Mouse (Mus musculus) kidney, embryonic 14.5 days (tissue): Measurements from ENCODE around the gene Atp6v1g2. TPM values are rescaled to one million over a fixed set of nuclear protein-coding genes. Genes with fewer than 3 reads are reported as not detected.

Experiments
- ATAC-seq: fragments of 200-750 bp; cut with Nextera tagmentation; 2 replicates; pipeline ENCODE4 v1.8.0; 2017; ENCODE audit warnings: moderate number of reproducible peaks, mild to moderate bottlenecking, moderate TSS enrichment, moderate library complexity; ENCODE audit not compliant: low FRiP score, low TSS enrichment
- H3K27ac ChIP-seq: fragments of 300-500 bp; sonication (generic); 2 replicates; pipeline ENCODE4 v1.5.1; 2014; ENCODE audit warnings: low read depth, mild to moderate bottlenecking, low read length, moderate library complexity, mixed read lengths
- H3K27me3 ChIP-seq: fragments of 300-500 bp; sonication (generic); 2 replicates; pipeline ENCODE4 v1.6.1; 2014; ENCODE audit warnings: mild to moderate bottlenecking, low read length; ENCODE audit not compliant: control insufficient read depth, insufficient read depth
- H3K36me3 ChIP-seq: fragments of 300-500 bp; sonication (generic); 2 replicates; pipeline ENCODE4 v1.6.1; 2014; ENCODE audit warnings: low read length, mixed read lengths; ENCODE audit not compliant: control insufficient read depth, insufficient read depth
- H3K4me1 ChIP-seq: fragments of 300-500 bp; sonication (generic); 2 replicates; pipeline ENCODE4 v1.6.1; 2014; ENCODE audit warnings: low read length, mixed read lengths; ENCODE audit not compliant: control insufficient read depth, insufficient read depth
- H3K4me2 ChIP-seq: fragments of 300-500 bp; sonication (generic); replicated peaks from 2 replicates; pipeline ENCODE4 v1.6.1; 2014; ENCODE audit warnings: low read depth, mild to moderate bottlenecking, low read length
- H3K4me3 ChIP-seq: fragments of 300-500 bp; sonication (generic); 2 replicates; pipeline ENCODE4 v1.5.1; 2014; ENCODE audit warnings: mild to moderate bottlenecking, low read length
- H3K9ac ChIP-seq: fragments of 300-500 bp; sonication (generic); 2 replicates; pipeline ENCODE4 v1.6.1; 2014; ENCODE audit warnings: low read depth, mild to moderate bottlenecking, low read length, moderate library complexity
- H3K9me3 ChIP-seq: fragments of 300-500 bp; sonication (generic); 2 replicates; pipeline ENCODE4 v1.6.1; 2016; ENCODE audit warnings: low read length; ENCODE audit not compliant: control insufficient read depth
- WGBS: fragments of 180-500 bp; shearing (Covaris S2); extraction: QIAGEN DNeasy Blood & Tissue Kit; methylation state at CpG from one replicate; pipeline ENCODE4 v1.1.7; 2014; 5-methylcytosine and 5-hydroxymethylcytosine counted together
- polyA plus RNA-seq: library from polyadenylated mRNA; unstranded; fragments of >200 nt; fragmentation: Nextera tagmentation; extraction: Ambion mirVana; gene quantifications from 2 replicates; pipeline ENCODE4 v1.2.1, GENCODE M21; 2014

The Atp6v1g2 gene
- polyA plus RNA-seq, 1 experiment from 2014 or later, result 6.4 TPM

GRCm38 (mm10) chr17:35218516-35219193, 14.8 kb upstream of the Atp6v1g2 start:
- no peak overlapping the region for H3K4me3 ChIP-seq
- ATAC-seq, result no peak
- no peaks in the 10 kb centered on the region for H3K9me3 ChIP-seq
- 79% methylated on average over 18 of the region's 18 CpGs for WGBS
- peaks cover 25% of the 10 kb centered on the region for H3K36me3 ChIP-seq
- H3K4me1 ChIP-seq, result no peaks in the 10 kb centered on the region; the same call in 1 of the 2 replicates
- peak overlapping the region; percentile 15; the same call in 1 of the 2 replicates for H3K27ac ChIP-seq
- no peak overlapping the region for H3K4me2 ChIP-seq
- no peaks in the 10 kb centered on the region for H3K27me3 ChIP-seq
- H3K9ac ChIP-seq, result no peak overlapping the region

GRCm38 (mm10) chr17:35219601-35220041, 13.8 kb upstream of the Atp6v1g2 start:
- H3K36me3 ChIP-seq, result peaks cover 25% of the 10 kb centered on the region
- no peak for ATAC-seq

GRCm38 (mm10) chr17:35220156-35220952, 13.1 kb upstream of the Atp6v1g2 start, which contains the start of gene Gm16181:
Gm16181 (plus strand) TSS chr17:35220834.
- H3K27me3 ChIP-seq, result no peaks in the 10 kb centered on the region
- peaks cover 25% of the 10 kb centered on the region for H3K36me3 ChIP-seq
- no peaks in the 10 kb centered on the region for H3K9me3 ChIP-seq
- 72% methylated on average over 28 of the region's 28 CpGs for WGBS
- ATAC-seq, result peak; percentile 41; the same call in 1 of the 2 replicates
- no peak within 1 kb of the TSS for H3K4me2 ChIP-seq
- H3K4me3 ChIP-seq, result no peak within 1 kb of the TSS
- H3K4me1 ChIP-seq, result no peaks in the 10 kb centered on the region; the same call in 1 of the 2 replicates
- H3K9ac ChIP-seq, result no peak within 1 kb of the TSS
- peak within 1 kb of the TSS; percentile 51 for H3K27ac ChIP-seq

More at GRCm38 (mm10) chr17:35219601-35220041, 13.8 kb upstream of the Atp6v1g2 start:
- Histone ChIP-seq H3K27me3 (no peaks in the 10 kb centered on the region), H3K9me3 (no peaks in the 10 kb centered on the region), H3K4me2 (no peak overlapping the region), H3K9ac (no peak overlapping the region), H3K27ac (peak overlapping the region; percentile 42; the same call in 1 of the 2 replicates), H3K4me3 (no peak overlapping the region), H3K4me1 (no peaks in the 10 kb centered on the region; the same call in 1 of the 2 replicates)
- WGBS, result 88% methylated on average over 6 of the region's 6 CpGs

- no peak overlapping the region for H3K27ac ChIP-seq
- no peaks in the 10 kb centered on the region; the same call in 1 of the 2 replicates for H3K4me1 ChIP-seq
- H3K36me3 ChIP-seq, result peaks cover 27% of the 10 kb centered on the region
- H3K27me3 ChIP-seq, result no peaks in the 10 kb centered on the region
- ATAC-seq, result no peak
- no peak overlapping the region for H3K4me3 ChIP-seq
- no peaks in the 10 kb centered on the region for H3K9me3 ChIP-seq
- H3K9ac ChIP-seq, result no peak overlapping the region
- 90% methylated on average over 6 of the region's 6 CpGs for WGBS
- no peak overlapping the region for H3K4me2 ChIP-seq
These were observed 11.2 kb upstream of the Atp6v1g2 start for GRCm38 (mm10) chr17:35222299-35222698.

- no peaks in the 10 kb centered on the region for H3K9me3 ChIP-seq
- H3K9ac ChIP-seq, result no peak overlapping the region
- H3K27ac ChIP-seq, result no peak overlapping the region
- H3K27me3 ChIP-seq, result no peaks in the 10 kb centered on the region
- no peak for ATAC-seq
- no peak overlapping the region for H3K4me2 ChIP-seq
- 92% methylated on average over 4 of the region's 4 CpGs for WGBS
- H3K4me1 ChIP-seq, result no peaks in the 10 kb centered on the region; the same call in 1 of the 2 replicates
- peaks cover 47% of the 10 kb centered on the region for H3K36me3 ChIP-seq
- H3K4me3 ChIP-seq, result no peak overlapping the region
These were observed 8.8 kb upstream of the Atp6v1g2 start for GRCm38 (mm10) chr17:35224641-35225040.

- ATAC-seq, result no peak
- Histone ChIP-seq H3K36me3 (peaks cover 45% of the 10 kb centered on the region), H3K4me2 (no peak overlapping the region), H3K27ac (no peak overlapping the region), H3K9ac (no peak overlapping the region), H3K4me3 (no peak overlapping the region), H3K9me3 (no peaks in the 10 kb centered on the region), H3K27me3 (no peaks in the 10 kb centered on the region), H3K4me1 (no peaks in the 10 kb centered on the region)
- 96% methylated on average over 5 of the region's 5 CpGs for WGBS
These were observed 8.0 kb upstream of the Atp6v1g2 start for GRCm38 (mm10) chr17:35225456-35225855.

GRCm38 (mm10) chr17:35226561-35227046, 6.9 kb upstream of the Atp6v1g2 start:
- 80% methylated on average over 14 of the region's 14 CpGs for WGBS
- Histone ChIP-seq H3K36me3 (peaks cover 45% of the 10 kb centered on the region), H3K27me3 (no peaks in the 10 kb centered on the region), H3K4me1 (peaks cover 2% of the 10 kb centered on the region; the same call in 1 of the 2 replicates), H3K9me3 (no peaks in the 10 kb centered on the region), H3K9ac (no peak overlapping the region), H3K4me3 (no peak overlapping the region), H3K27ac (no peak overlapping the region), H3K4me2 (no peak overlapping the region)
- no peak for ATAC-seq

GRCm38 (mm10) chr17:35231022-35231421, 2.4 kb upstream of the Atp6v1g2 start:
- peaks cover 40% of the 10 kb centered on the region for H3K36me3 ChIP-seq
- WGBS, result 93% methylated on average over 10 of the region's 10 CpGs
- no peaks in the 10 kb centered on the region for H3K27me3 ChIP-seq
- no peak overlapping the region for H3K4me3 ChIP-seq
- H3K9ac ChIP-seq, result no peak overlapping the region
- H3K9me3 ChIP-seq, result no peaks in the 10 kb centered on the region
- no peak overlapping the region for H3K4me2 ChIP-seq
- no peak for ATAC-seq
- H3K27ac ChIP-seq, result no peak overlapping the region
- peaks cover 25% of the 10 kb centered on the region for H3K4me1 ChIP-seq
